Mouse (Mus musculus): ENCODE results near the gene Ubald1. TPM values are rescaled to one million over a fixed set of nuclear protein-coding genes. Genes with fewer than 3 reads are reported as not detected.

The Ubald1 gene
- polyA plus RNA-seq, 1 experiment from 2014 or later: 47.6 TPM

DNA sequence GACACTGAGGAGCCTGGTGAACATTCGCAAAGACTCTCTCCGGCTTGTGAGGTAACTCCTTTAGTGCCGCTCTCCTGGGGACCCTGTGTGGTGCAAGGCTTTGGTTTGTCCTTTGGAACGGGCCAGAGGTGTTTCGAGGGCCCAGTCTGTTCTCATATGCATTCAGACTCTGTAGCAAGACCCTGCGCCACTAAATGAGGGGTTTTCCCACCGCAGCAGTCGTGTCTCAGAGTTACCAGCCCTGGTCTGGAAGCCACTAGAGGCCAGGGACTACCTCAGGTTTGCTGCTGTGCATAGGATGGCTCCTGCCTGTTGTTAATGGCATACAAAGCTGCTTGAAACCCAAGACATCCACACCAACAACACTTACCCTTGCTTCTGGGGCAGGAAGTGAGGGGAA lies 30.6 kb upstream of the Ubald1 start:
- Histone ChIP-seq H3K27ac (replicated peaks) (no peak overlapping the region), H3K36me3 (peaks cover 48% of the 10 kb centered on the region), H3K9ac (replicated peaks) (no peak overlapping the region), H3K27me3 (no peaks in the 10 kb centered on the region), H3K4me3 (no peak overlapping the region), H3K9me3 (no peaks in the 10 kb centered on the region), H3K4me1 (0 out of 2 replicates have a peak, but pooled peaks cover 3% of the 10 kb centered on the region), H3K4me2 (replicated peaks) (no peak overlapping the region)
- 94% methylated on average over 8 of the region's 8 CpGs for WGBS
- no peak for ATAC-seq (replicated peaks)

GRCm38 (mm10) chr16:4909745-4910144 lies 29.6 kb upstream of the Ubald1 start:
- no peaks in the 10 kb centered on the region for H3K27me3 ChIP-seq
- peaks cover 42% of the 10 kb centered on the region for H3K36me3 ChIP-seq
- no peak overlapping the region for H3K4me2 ChIP-seq (replicated peaks)
- H3K4me3 ChIP-seq: no peak overlapping the region
- WGBS: 98% methylated on average over 2 of the region's 2 CpGs
- H3K9me3 ChIP-seq: no peaks in the 10 kb centered on the region
- no peak for ATAC-seq (replicated peaks)
- H3K27ac ChIP-seq (replicated peaks): no peak overlapping the region
- H3K9ac ChIP-seq (replicated peaks): no peak overlapping the region
- H3K4me1 ChIP-seq: 0 out of 2 replicates have a peak, but pooled peaks cover 3% of the 10 kb centered on the region

DNA sequence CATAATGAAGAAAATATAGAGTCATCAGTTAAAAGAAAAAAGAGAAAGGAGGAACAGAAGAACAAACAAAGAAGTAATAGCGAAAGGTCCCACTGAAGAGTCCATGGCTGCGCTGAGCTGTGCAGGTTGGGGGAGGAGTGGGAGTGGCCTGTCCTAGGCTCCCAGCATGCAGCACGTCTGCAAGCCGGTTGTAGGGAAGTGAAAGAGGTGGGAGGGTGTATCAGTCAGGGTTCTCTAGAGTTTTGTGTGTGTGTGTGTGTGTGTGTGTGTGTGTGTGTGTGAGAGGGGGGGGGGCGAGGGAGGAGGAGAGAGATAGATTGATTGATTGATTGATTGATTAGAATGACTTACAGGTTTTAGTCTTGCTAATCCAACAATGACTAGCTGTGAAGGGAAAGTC lies 27.9 kb upstream of the Ubald1 start:
- no peak overlapping the region for H3K9ac ChIP-seq (replicated peaks)
- WGBS: 47% methylated on average over 4 of the region's 5 CpGs

DNA sequence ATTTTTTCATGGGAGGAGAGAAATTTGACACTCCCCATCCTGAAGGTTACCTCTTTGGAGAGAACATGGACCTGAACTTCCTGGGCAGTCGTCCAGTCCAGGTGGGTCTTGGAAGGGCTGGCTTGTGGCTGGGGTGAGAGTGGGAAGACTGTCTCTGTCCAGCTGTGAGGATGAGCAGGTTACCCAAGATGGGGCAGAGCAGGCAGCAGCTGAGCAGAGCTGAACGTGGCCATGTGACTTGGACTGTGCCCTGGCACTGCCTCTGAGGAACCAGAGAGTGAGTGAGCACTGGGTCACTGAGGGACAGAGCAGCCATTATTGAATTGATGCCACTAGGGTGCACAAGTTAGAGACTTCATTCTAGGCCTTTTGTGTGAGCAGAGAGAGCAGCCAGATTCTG lies 27.3 kb upstream of the Ubald1 start:
- Histone ChIP-seq H3K27me3 (no peaks in the 10 kb centered on the region), H3K9ac (replicated peaks) (no peak overlapping the region), H3K4me2 (replicated peaks) (no peak overlapping the region), H3K4me3 (no peak overlapping the region), H3K36me3 (peaks cover 31% of the 10 kb centered on the region), H3K27ac (replicated peaks) (no peak overlapping the region), H3K9me3 (no peaks in the 10 kb centered on the region), H3K4me1 (no peaks in the 10 kb centered on the region)
- WGBS: 81% methylated on average over 2 of the region's 2 CpGs
- no peak for ATAC-seq (replicated peaks)

More for the DNA sequence above, 27.9 kb upstream of the Ubald1 start:
- Histone ChIP-seq H3K9me3 (no peaks in the 10 kb centered on the region), H3K27ac (replicated peaks) (no peak overlapping the region), H3K27me3 (no peaks in the 10 kb centered on the region), H3K36me3 (peaks cover 37% of the 10 kb centered on the region), H3K4me3 (no peak overlapping the region), H3K4me1 (no peaks in the 10 kb centered on the region), H3K4me2 (replicated peaks) (no peak overlapping the region)
- ATAC-seq (replicated peaks): no peak

GRCm38 (mm10) chr16:4906559-4906958 lies 26.4 kb upstream of the Ubald1 start:
- Histone ChIP-seq H3K9me3 (no peaks in the 10 kb centered on the region), H3K36me3 (peaks cover 26% of the 10 kb centered on the region), H3K27me3 (no peaks in the 10 kb centered on the region), H3K4me2 (replicated peaks) (no peak overlapping the region), H3K27ac (replicated peaks) (no peak overlapping the region), H3K9ac (replicated peaks) (no peak overlapping the region), H3K4me1 (no peaks in the 10 kb centered on the region), H3K4me3 (no peak overlapping the region)
- ATAC-seq (replicated peaks): no peak

DNA sequence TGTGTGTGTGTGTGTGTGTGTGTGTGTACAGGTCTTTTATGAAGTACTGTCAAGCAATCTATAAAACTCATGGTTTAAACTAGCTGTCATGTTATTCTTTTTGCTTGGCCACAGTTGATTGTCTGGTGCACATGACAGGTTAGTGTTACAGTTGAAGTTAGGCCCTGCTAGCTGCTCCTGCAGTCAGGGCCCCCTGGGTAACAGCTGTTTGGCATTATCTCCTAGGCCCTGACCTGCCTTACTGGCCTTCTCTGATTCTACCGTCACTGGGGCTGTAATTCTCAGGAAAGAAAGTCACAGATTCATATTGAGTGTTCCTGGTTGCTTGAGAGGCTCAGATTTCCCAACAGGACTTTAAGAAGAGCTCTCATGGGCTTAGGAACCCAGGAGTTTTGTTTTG lies 25.5 kb upstream of the Ubald1 start:
- Histone ChIP-seq H3K9me3 (no peaks in the 10 kb centered on the region), H3K4me2 (replicated peaks) (no peak overlapping the region), H3K4me1 (0 out of 2 replicates have a peak, but pooled peaks cover 4% of the 10 kb centered on the region), H3K9ac (replicated peaks) (no peak overlapping the region), H3K4me3 (no peak overlapping the region), H3K36me3 (peaks cover 20% of the 10 kb centered on the region), H3K27me3 (no peaks in the 10 kb centered on the region), H3K27ac (replicated peaks) (no peak overlapping the region)
- no peak for ATAC-seq (replicated peaks)
- 74% methylated on average over 1 of the region's 1 CpGs for WGBS

GRCm38 (mm10) chr16:4904878-4905277 lies 24.8 kb upstream of the Ubald1 start:
- no peak overlapping the region for H3K4me3 ChIP-seq
- 0 out of 2 replicates have a peak, but pooled peaks cover 4% of the 10 kb centered on the region for H3K4me1 ChIP-seq
- no peak overlapping the region for H3K27ac ChIP-seq (replicated peaks)
- no peaks in the 10 kb centered on the region for H3K27me3 ChIP-seq
- ATAC-seq (replicated peaks): no peak
- no peaks in the 10 kb centered on the region for H3K9me3 ChIP-seq
- peaks cover 14% of the 10 kb centered on the region for H3K36me3 ChIP-seq
- 92% methylated on average over 3 of the region's 3 CpGs for WGBS
- no peak overlapping the region for H3K4me2 ChIP-seq (replicated peaks)
- H3K9ac ChIP-seq (replicated peaks): no peak overlapping the region

DNA sequence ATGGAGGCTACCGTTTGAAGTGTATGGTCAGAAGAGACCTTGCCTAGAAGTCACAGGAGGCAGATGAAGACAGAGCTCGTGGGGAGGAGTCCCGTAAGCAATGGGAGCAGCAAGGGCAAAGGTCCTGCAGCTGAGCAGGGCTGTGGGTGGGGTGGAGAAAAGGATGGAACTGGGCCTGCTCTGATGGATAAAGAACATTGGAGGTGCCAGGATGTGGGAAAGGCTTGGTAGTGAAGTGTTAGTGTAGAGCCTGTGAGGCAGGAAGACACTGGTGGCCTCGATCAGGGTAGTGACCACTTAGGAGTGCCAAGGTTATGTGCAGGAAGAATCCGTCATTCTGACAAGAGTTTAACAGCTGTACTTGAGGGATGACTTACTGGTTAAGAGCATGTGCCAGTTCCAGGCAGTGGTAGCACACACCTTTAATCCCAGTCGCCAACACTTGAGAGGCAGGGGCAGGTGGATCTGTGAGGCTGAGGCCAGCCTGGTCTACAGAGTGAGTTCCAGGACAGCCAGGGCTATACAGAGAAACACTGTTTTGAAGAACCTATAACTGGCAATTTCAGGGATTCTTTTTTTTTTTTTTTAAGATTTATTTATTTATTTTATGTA lies 23.5 kb upstream of the Ubald1 start:
- 85% methylated on average over 6 of the region's 6 CpGs for WGBS
- H3K4me2 ChIP-seq (replicated peaks): no peak overlapping the region
- no peak overlapping the region for H3K9ac ChIP-seq (replicated peaks)
- 0 out of 2 replicates have a peak, but pooled peaks cover 4% of the 10 kb centered on the region for H3K4me1 ChIP-seq
- no peak overlapping the region for H3K4me3 ChIP-seq
- ATAC-seq (replicated peaks): no peak
- no peak overlapping the region for H3K27ac ChIP-seq (replicated peaks)
- H3K27me3 ChIP-seq: no peaks in the 10 kb centered on the region
- H3K9me3 ChIP-seq: no peaks in the 10 kb centered on the region
- H3K36me3 ChIP-seq: peaks cover 5% of the 10 kb centered on the region; the same call in 1 of the 2 replicates

DNA sequence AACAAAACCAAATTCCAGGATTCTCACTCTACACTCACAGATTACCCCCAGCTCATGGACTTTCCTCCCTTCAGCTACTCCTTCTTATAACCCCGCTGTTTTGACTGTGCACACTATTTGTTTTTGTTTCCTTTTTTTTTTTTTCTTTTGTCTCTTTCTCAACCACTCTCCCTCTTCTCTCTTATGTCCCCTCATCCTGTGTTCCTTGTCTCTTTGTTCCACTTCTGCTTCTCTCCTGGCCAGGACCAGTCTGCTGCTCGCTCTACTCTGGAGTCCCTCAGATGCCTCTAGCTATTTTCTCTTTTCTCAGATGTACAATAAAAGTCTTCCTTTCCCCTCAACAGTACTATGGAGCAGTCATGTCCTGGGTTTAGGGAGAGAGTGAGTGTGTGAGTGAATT lies 22.3 kb upstream of the Ubald1 start:
- no peaks in the 10 kb centered on the region for H3K9me3 ChIP-seq
- 84% methylated on average over 2 of the region's 2 CpGs for WGBS
- no peak overlapping the region for H3K4me2 ChIP-seq (replicated peaks)
- H3K27me3 ChIP-seq: no peaks in the 10 kb centered on the region
- no peak for ATAC-seq (replicated peaks)
- no peak overlapping the region for H3K4me3 ChIP-seq
- 0 out of 2 replicates have a peak, but pooled peaks cover 2% of the 10 kb centered on the region for H3K36me3 ChIP-seq
- no peak overlapping the region for H3K9ac ChIP-seq (replicated peaks)
- H3K27ac ChIP-seq (replicated peaks): no peak overlapping the region
- H3K4me1 ChIP-seq: 0 out of 2 replicates have a peak, but pooled peaks cover 4% of the 10 kb centered on the region

- Histone ChIP-seq H3K36me3 (0 out of 2 replicates have a peak, but pooled peaks cover 2% of the 10 kb centered on the region), H3K9me3 (no peaks in the 10 kb centered on the region), H3K4me1 (0 out of 2 replicates have a peak, but pooled peaks cover 4% of the 10 kb centered on the region), H3K27ac (replicated peaks) (no peak overlapping the region), H3K4me2 (replicated peaks) (no peak overlapping the region), H3K27me3 (no peaks in the 10 kb centered on the region), H3K4me3 (no peak overlapping the region), H3K9ac (replicated peaks) (no peak overlapping the region)
- 59% methylated on average over 7 of the region's 7 CpGs for WGBS
- no peak for ATAC-seq (replicated peaks)
These were observed 21.1 kb upstream of the Ubald1 start for GRCm38 (mm10) chr16:4901167-4901566.

DNA sequence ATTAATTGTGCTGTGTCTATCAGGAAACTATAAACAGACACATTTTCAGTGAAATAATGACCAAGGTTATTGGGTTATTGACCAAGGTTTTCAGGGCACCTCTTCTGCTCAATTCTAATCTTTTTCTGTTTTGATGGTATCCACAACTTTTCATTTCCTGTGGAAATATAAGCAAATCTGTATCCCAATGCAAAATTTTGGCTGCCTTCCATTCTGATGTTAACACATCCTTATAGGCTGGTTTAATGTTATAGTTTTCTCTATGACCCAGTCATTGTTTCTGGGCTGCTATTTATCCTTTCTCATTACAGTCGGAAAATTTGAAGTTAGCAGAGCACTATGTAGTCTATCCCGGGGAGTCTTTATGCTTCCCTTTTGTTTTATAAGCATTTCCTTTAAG lies 19.6 kb upstream of the Ubald1 start:
- Histone ChIP-seq H3K4me3 (no peak overlapping the region), H3K9me3 (no peaks in the 10 kb centered on the region), H3K27me3 (no peaks in the 10 kb centered on the region), H3K27ac (replicated peaks) (no peak overlapping the region), H3K4me2 (replicated peaks) (no peak overlapping the region), H3K4me1 (0 out of 2 replicates have a peak, but pooled peaks cover 4% of the 10 kb centered on the region), H3K36me3 (0 out of 2 replicates have a peak, but pooled peaks cover 2% of the 10 kb centered on the region), H3K9ac (replicated peaks) (no peak overlapping the region)
- no peak for ATAC-seq (replicated peaks)
- WGBS: 71% methylated on average over 2 of the region's 2 CpGs

- Histone ChIP-seq H3K27me3 (no peaks in the 10 kb centered on the region), H3K36me3 (0 out of 2 replicates have a peak, but pooled peaks cover 2% of the 10 kb centered on the region), H3K4me1 (0 out of 2 replicates have a peak, but pooled peaks cover 4% of the 10 kb centered on the region), H3K4me3 (no peak overlapping the region), H3K4me2 (replicated peaks) (no peak overlapping the region), H3K27ac (replicated peaks) (no peak overlapping the region), H3K9me3 (no peaks in the 10 kb centered on the region), H3K9ac (replicated peaks) (no peak overlapping the region)
- no peak for ATAC-seq (replicated peaks)
- WGBS: 78% methylated on average over 6 of the region's 6 CpGs
These were observed 18.8 kb upstream of the Ubald1 start for GRCm38 (mm10) chr16:4898881-4899280.
